9 mouse cellular contexts compared by ENCODE assay signal in the genomic region with DNA sequence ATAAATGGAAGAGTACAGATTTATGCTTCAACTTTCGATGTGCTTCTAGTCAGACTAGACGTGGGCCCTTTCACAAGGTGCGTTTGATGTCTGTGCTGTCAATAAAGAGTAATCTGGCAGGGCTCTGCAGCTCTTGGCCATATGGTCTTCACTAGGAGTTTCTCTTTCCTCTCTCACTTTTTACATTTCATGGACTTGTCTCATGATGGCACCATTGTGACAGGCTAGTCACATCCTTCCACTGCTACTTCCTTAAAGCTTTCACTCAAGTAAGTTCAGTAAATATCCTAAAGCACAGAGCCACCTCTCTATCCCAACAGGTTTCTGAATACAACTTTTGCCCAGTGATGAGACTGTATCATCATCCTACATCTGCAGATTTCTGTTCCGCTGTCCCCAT. TPM values are rescaled to one million over a fixed set of nuclear protein-coding genes. Genes with fewer than 3 reads are reported as not detected.
A peak's percentile ranks its signal among the peaks of the same experiment; 100 is the strongest.
DNase-seq lines count a peak whose midpoint lies in the region; ATAC-seq and TF ChIP-seq lines count a peak whose summit lies in the region.
"Had no signal": no experiment of that assay in that cellular context is flagged by ENCODE, and none has a peak within 500 bp of the region (broad histone marks: within the 10 kb centered on the region; RNA-seq: fewer than 3 reads in every experiment).

No protein-coding gene starts in this region.

- no peak overlapping the region for H3K9ac ChIP-seq in heart, postnatal 0 days (replicated peaks; ENCODE audit: low read depth, low read length)
- H3K9ac ChIP-seq in limb, embryonic 14.5 days (ENCODE audit: low read depth, low read length, severe bottlenecking) = no peak overlapping the region
- H3K9ac ChIP-seq in hindbrain, embryonic 14.5 days = no peak overlapping the region
- H3K9ac ChIP-seq: hindbrain, embryonic 15.5 days had no signal

- H3K36me3 ChIP-seq in heart, postnatal 0 days (replicated peaks; ENCODE audit: control insufficient read depth, insufficient read depth, low read length) = no peaks in the 10 kb centered on the region
- no peaks in the 10 kb centered on the region for H3K36me3 ChIP-seq in limb, embryonic 14.5 days (ENCODE audit: control insufficient read depth, insufficient read depth, low read length)
- no peaks in the 10 kb centered on the region for H3K36me3 ChIP-seq in hindbrain, embryonic 14.5 days (replicated peaks; ENCODE audit: control insufficient read depth, insufficient read depth)
- H3K36me3 ChIP-seq: hindbrain, embryonic 15.5 days had no signal

- no peaks in the 10 kb centered on the region for H3K4me1 ChIP-seq in heart, postnatal 0 days (ENCODE audit: control insufficient read depth, insufficient read depth)
- peaks cover 40% of the 10 kb centered on the region for H3K4me1 ChIP-seq in bone marrow macrophage, adult 2 months (ENCODE audit: control insufficient read depth, insufficient read depth, low read length)
- peaks cover 5% of the 10 kb centered on the region; the same call in 1 of the 2 replicates for H3K4me1 ChIP-seq in limb, embryonic 14.5 days (ENCODE audit: control insufficient read depth, insufficient read depth, low read length)
- H3K4me1 ChIP-seq in hindbrain, embryonic 14.5 days (replicated peaks; ENCODE audit: control insufficient read depth, insufficient read depth, low read length) = no peaks in the 10 kb centered on the region
- H3K4me1 ChIP-seq: hindbrain, embryonic 15.5 days had no signal

- 51% methylated on average over 4 of the region's 4 CpGs for WGBS in heart, postnatal 0 days
- WGBS in limb, embryonic 14.5 days = 55% methylated on average over 4 of the region's 4 CpGs
- 76% methylated on average over 4 of the region's 4 CpGs for WGBS in hindbrain, embryonic 14.5 days

- H3K27me3 ChIP-seq in heart, postnatal 0 days (ENCODE audit: control insufficient read depth, insufficient read depth, low read length) = no peaks in the 10 kb centered on the region
- no peaks in the 10 kb centered on the region for H3K27me3 ChIP-seq in limb, embryonic 14.5 days (ENCODE audit: control insufficient read depth, insufficient read depth, low read length)
- no peaks in the 10 kb centered on the region for H3K27me3 ChIP-seq in hindbrain, embryonic 14.5 days (ENCODE audit: control insufficient read depth, insufficient read depth, low read length)
- H3K27me3 ChIP-seq: hindbrain, embryonic 15.5 days had no signal

- peak; percentile 36; the same call in 1 of the 2 replicates for ATAC-seq in heart, postnatal 0 days (ENCODE audit: insufficient read depth, low read depth)
- ATAC-seq in limb, embryonic 14.5 days (ENCODE audit: low FRiP score, low read depth) = no peak
- no peak for ATAC-seq in hindbrain, embryonic 14.5 days (ENCODE audit: low FRiP score)

- H3K4me2 ChIP-seq in heart, postnatal 0 days (ENCODE audit: low read depth, low read length) = no peak overlapping the region
- no peak overlapping the region for H3K4me2 ChIP-seq in limb, embryonic 14.5 days (replicated peaks; ENCODE audit: low read depth, low read length, severe bottlenecking)
- no peak overlapping the region for H3K4me2 ChIP-seq in hindbrain, embryonic 14.5 days (replicated peaks)
- H3K4me2 ChIP-seq: hindbrain, embryonic 15.5 days had no signal

- TF ChIP-seq CTCF in heart, postnatal 0 days (IDR thresholded peaks at IDR 0.05; ENCODE audit: low read depth) = peak; percentile 52
- TF ChIP-seq CTCF in bone marrow macrophage, adult 2 months (IDR thresholded peaks at IDR 0.05; ENCODE audit: low read depth, low read length) = no peak

- no peak overlapping the region for H3K4me3 ChIP-seq in heart, postnatal 0 days (ENCODE audit: low read depth, low read length)
- H3K4me3 ChIP-seq in bone marrow macrophage, adult 2 months (ENCODE audit: insufficient read depth, low read length) = no peak overlapping the region
- no peak overlapping the region for H3K4me3 ChIP-seq in limb, embryonic 14.5 days (replicated peaks; ENCODE audit: low read length)
- H3K4me3 ChIP-seq in hindbrain, embryonic 14.5 days (replicated peaks; ENCODE audit: low read length) = no peak overlapping the region
- H3K4me3 ChIP-seq: hindbrain, embryonic 15.5 days had no signal

- TF ChIP-seq EP300 in heart, postnatal 0 days (IDR thresholded peaks at IDR 0.05; ENCODE audit: low read depth) = no peak

- intact Hi-C loops in heart, postnatal 25 days (cut with DNase I) = loop anchor here (2.0 kb wide), 2 partner anchors 134 to 248 kb away; partner anchors contain the start of gene Ccdc83

- 0 out of 2 replicates have a peak overlapping the region, but pooled peaks have one; percentile 26 for H3K27ac ChIP-seq in heart, postnatal 0 days (ENCODE audit: low read depth)
- H3K27ac ChIP-seq in bone marrow macrophage, adult 2 months (ENCODE audit: insufficient read depth, low read depth, low read length) = peak overlapping the region; percentile 49
- no peak overlapping the region for H3K27ac ChIP-seq in limb, embryonic 14.5 days (replicated peaks; ENCODE audit: low read depth, low read length)
- no peak overlapping the region for H3K27ac ChIP-seq in hindbrain, embryonic 14.5 days
- H3K27ac ChIP-seq: hindbrain, embryonic 15.5 days had no signal

- H3K9me3 ChIP-seq in heart, postnatal 0 days (replicated peaks; ENCODE audit: control insufficient read depth, low read length) = no peaks in the 10 kb centered on the region
- no peaks in the 10 kb centered on the region for H3K9me3 ChIP-seq in limb, embryonic 14.5 days (ENCODE audit: control insufficient read depth, low read length)
- no peaks in the 10 kb centered on the region for H3K9me3 ChIP-seq in hindbrain, embryonic 14.5 days (ENCODE audit: control insufficient read depth, low read length)
- H3K9me3 ChIP-seq: hindbrain, embryonic 15.5 days had no signal

- peak; percentile 34 for DNase-seq in heart, postnatal 0 days (ENCODE audit: low spot score)
- no peak for DNase-seq in heart, postnatal 25 days (ENCODE audit: low spot score)
- DNase-seq in CD4-positive helper T cell, adult 2 months (ENCODE audit: low read depth, low spot score) = peak; percentile 22
- DNase-seq in limb, embryonic 14.5 days (ENCODE audit: low spot score) = peak; percentile 29
- no peak for DNase-seq in hindbrain, embryonic 14.5 days (ENCODE audit: low spot score)
- DNase-seq in gastrocnemius, postnatal 25 days = no peak
- no peak for DNase-seq in neural tube, embryonic 10.5 days (ENCODE audit: extremely low spot score, low spot score)

- TF ChIP-seq POLR2A in bone marrow macrophage, adult 2 months (IDR thresholded peaks at IDR 0.05; ENCODE audit: borderline replicate concordance, low read depth, low read length) = no peak
- no peak for TF ChIP-seq POLR2A in limb, embryonic 14.5 days (IDR thresholded peaks at IDR 0.05; ENCODE audit: borderline replicate concordance, extremely low read depth, insufficient read depth, insufficient read length)

RNA-seq across cellular contexts. Expression of gene Eed, which starts 35.7 kb away (rescaled TPM):
- 16.5 and 38.1 TPM in 2 replicates for total RNA-seq in heart, postnatal 0 days (2014; rRNA removed; ENCODE audit: low replicate concordance)
- 26.7 and 27.9 TPM in 2 replicates for polyA plus RNA-seq in heart, postnatal 0 days (2015; fragmentation: Nextera tagmentation; extraction: Ambion mirVana)
- total RNA-seq in heart, postnatal 25 days (2021) = 10 to 100 TPM; 22.3 to 28.0 TPM
- 71.9 and 74.8 TPM in 2 replicates for polyA plus RNA-seq in bone marrow macrophage, adult 2 months (2012; ENCODE audit: insufficient read depth, insufficient read length, missing spikeins)
- polyA plus RNA-seq in limb, embryonic 14.5 days (2012; rRNA removed) = 58.8 and 99.5 TPM in 2 replicates
- 62.8 and 73.0 TPM in 2 replicates for polyA plus RNA-seq in limb, embryonic 14.5 days (2014; fragmentation: Nextera tagmentation; extraction: Ambion mirVana)
- 27.8 and 30.9 TPM in 2 replicates for polyA plus RNA-seq in hindbrain, embryonic 14.5 days (2014; fragmentation: Nextera tagmentation; extraction: Ambion mirVana)
- total RNA-seq in gastrocnemius, postnatal 25 days (2021) = 10 to 100 TPM; 21.7 to 30.8 TPM

Comparison
In these comparisons a context has a peak if more than half of its experiments do, and no peak if none do; other contexts are left out.
1. DNase-seq: peak in heart, postnatal 0 days (single experiment), CD4-positive helper T cell, adult 2 months (single experiment) and limb, embryonic 14.5 days (single experiment); none in heart, postnatal 25 days (single experiment), hindbrain, embryonic 14.5 days (single experiment), gastrocnemius, postnatal 25 days (single experiment) and neural tube, embryonic 10.5 days (single experiment).
2. H3K27ac ChIP-seq: peak in heart, postnatal 0 days (single experiment) and bone marrow macrophage, adult 2 months (single experiment); none in limb, embryonic 14.5 days (single experiment) and hindbrain, embryonic 14.5 days (single experiment).